Mouse (Mus musculus) heart, postnatal 0 days (tissue): ENCODE measurements at regions not wholly inside any gene's neighbourhood (a gene's known extent, or its start where the extent isn't known, plus 50 kb on each side); places are given as distances from the start of the nearest gene placed in this dataset.

Experiments
- CTCF ChIP-seq: IDR thresholded peaks from 2 replicates; pipeline ENCODE4 v1.5.1; 2016; ENCODE audit warnings: antibody characterized with exemption, control low read depth, low read depth
- EP300 ChIP-seq: IDR thresholded peaks from 2 replicates; pipeline ENCODE4 v1.6.1; 2016; ENCODE audit warnings: antibody characterized with exemption, low read depth

DNA sequence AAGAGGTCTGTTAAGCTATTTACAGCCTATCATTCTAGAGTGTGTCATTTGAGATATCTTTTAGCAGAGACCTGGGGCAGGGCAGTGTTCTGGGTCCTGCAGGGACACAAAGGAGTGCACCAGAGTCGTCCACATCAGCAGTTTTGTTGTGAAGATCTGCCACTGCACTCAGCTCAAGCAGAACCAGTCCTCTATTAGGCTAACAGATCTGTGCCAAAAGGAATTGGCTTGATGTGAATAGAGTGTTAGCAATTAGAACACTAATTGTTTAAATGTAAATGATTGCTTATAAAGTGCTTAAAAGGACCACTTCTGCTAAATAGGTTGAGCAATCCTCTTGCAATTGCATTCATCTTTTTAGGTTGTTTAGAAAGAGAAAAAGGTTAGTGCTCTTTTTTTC, 215.3 kb downstream of the En1 start:
- TF ChIP-seq CTCF (no peak), EP300 (no peak)
